Mouse (Mus musculus) midbrain, embryonic 12.5 days (tissue): ENCODE measurements around the gene Smndc1. TPM values are rescaled to one million over a fixed set of nuclear protein-coding genes. Genes with fewer than 3 reads are reported as not detected.

Source experiments
- polyA plus RNA-seq: library from polyadenylated mRNA; unstranded; fragments of >200 nt; fragmentation: Nextera tagmentation; extraction: Ambion mirVana; gene quantifications from 2 replicates; pipeline ENCODE4 v1.2.1, GENCODE M21; 2016

Gene Smndc1
- polyA plus RNA-seq, 1 experiment from 2014 or later = 45.7 TPM

Other genes starting within 250 kb of the Smndc1 start
- 71.3 and 77.8 TPM in 2 replicates for gene Mxi1, start 80.1 kb downstream of the Smndc1 start, polyA plus RNA-seq
- gene Gm10197, start 18.8 kb downstream of the Smndc1 start, polyA plus RNA-seq = not detected in 2 replicates
- gene Dusp5, start 138.5 kb upstream of the Smndc1 start, polyA plus RNA-seq = 1.7 and 2.7 TPM in 2 replicates
- gene Nutf2-ps1, start 198.5 kb upstream of the Smndc1 start, polyA plus RNA-seq = 407 and 436 TPM in 2 replicates
- 80.7 and 85.6 TPM in 2 replicates for gene Smc3, start 209.8 kb upstream of the Smndc1 start, polyA plus RNA-seq